Mouse (Mus musculus) cerebellum, adult 2 months (tissue): ENCODE results near the gene Lzts2.

ENCODE experiments used
- CTCF ChIP-seq: fragments of 200-500 bp; IDR thresholded peaks from 2 replicates; pipeline ENCODE4 v1.5.1; 2011; ENCODE audit warnings: low read depth, mild to moderate bottlenecking, control low read depth, low read length, moderate library complexity, borderline replicate concordance; ENCODE audit not compliant: insufficient read depth
- POLR2A ChIP-seq: fragments of 200-500 bp; IDR thresholded peaks from 2 replicates; pipeline ENCODE4 v1.6.1; 2011; ENCODE audit warnings: low read length, control low read depth, borderline replicate concordance; ENCODE audit not compliant: insufficient read depth

- TF ChIP-seq CTCF (no peak), POLR2A (no peak)
Observed at GRCm38 (mm10) chr19:45007021-45007420, 7.2 kb upstream of the Lzts2 start.
